ENCODE assay signal across 8 mouse cellular contexts in the genomic region with DNA sequence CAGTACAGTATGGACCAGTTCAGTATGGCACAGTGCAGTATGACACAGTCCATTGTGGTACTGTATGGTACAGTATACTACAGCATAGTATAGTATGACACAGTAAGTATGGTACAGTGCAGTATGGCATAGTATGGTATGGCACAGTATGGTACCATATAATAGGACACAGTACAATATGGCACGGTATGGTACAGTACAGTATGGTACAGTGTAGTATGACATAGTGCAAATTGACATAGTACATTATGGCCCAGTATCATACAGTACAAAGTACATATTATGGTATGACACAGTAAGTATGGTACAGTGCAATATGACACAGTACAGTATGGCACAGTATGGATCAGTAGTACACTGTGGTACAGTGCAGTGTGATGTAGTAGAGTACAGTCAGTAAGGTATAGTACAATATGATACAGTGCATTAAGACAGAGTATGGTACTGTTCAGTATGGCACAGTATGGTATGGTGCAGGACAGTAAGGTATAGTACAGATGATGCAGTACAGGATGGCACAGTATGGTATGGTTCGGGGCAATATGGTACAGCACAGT.
DNase-seq lines count a peak whose midpoint lies in the region; ATAC-seq lines count a peak whose summit lies in the region.
"Not testable (repeated sequence)": the region's sequence is repeated elsewhere in the genome, so short reads cannot be mapped to it uniquely, and the experiment has no call there.

No protein-coding gene starts in this region.

- peak; percentile 81 for ATAC-seq in embryonic facial prominence, embryonic 11.5 days (replicated peaks; ENCODE audit: insufficient number of reproducible peaks, low FRiP score, low TSS enrichment, low read depth)
- ATAC-seq in forebrain, embryonic 13.5 days: peak; percentile 55
- peak; percentile 59 for ATAC-seq in hindbrain, embryonic 11.5 days (ENCODE audit: low FRiP score)
- peak; percentile 43; the same call in 1 of the 2 replicates for ATAC-seq in intestine, embryonic 14.5 days (replicated peaks; ENCODE audit: low FRiP score, low TSS enrichment, low read depth)
- ATAC-seq in liver, embryonic 12.5 days: peak; percentile 42; the same call in 1 of the 2 replicates
- peak; percentile 52 for ATAC-seq in midbrain, embryonic 11.5 days (ENCODE audit: low FRiP score)
- ATAC-seq in monocyte, adult 5-6 weeks (replicated peaks; ENCODE audit: insufficient number of reproducible peaks, low FRiP score, low TSS enrichment, poor library complexity, severe bottlenecking): peak; percentile 31
- ATAC-seq in stomach, embryonic 15.5 days (ENCODE audit: insufficient read depth, low FRiP score, low read depth): 0 out of 2 replicates have a peak, but pooled peaks have one; percentile 27

- not testable (repeated sequence) for H3K4me2 ChIP-seq in embryonic facial prominence, embryonic 11.5 days (ENCODE audit: low read depth, low read length); forebrain, embryonic 13.5 days; hindbrain, embryonic 11.5 days (replicated peaks; ENCODE audit: low read depth, low read length); intestine, embryonic 14.5 days (ENCODE audit: low read length); liver, embryonic 12.5 days; midbrain, embryonic 11.5 days; stomach, embryonic 15.5 days

- not testable (repeated sequence) for H3K36me3 ChIP-seq in embryonic facial prominence, embryonic 11.5 days (replicated peaks; ENCODE audit: control insufficient read depth, insufficient read depth, low read depth, low read length); forebrain, embryonic 13.5 days (ENCODE audit: poor library complexity, severe bottlenecking); hindbrain, embryonic 11.5 days (ENCODE audit: control insufficient read depth, insufficient read depth, low read length); intestine, embryonic 14.5 days (ENCODE audit: control insufficient read depth, insufficient read depth, low read length); liver, embryonic 12.5 days; midbrain, embryonic 11.5 days (ENCODE audit: control insufficient read depth, insufficient read depth, low read length); stomach, embryonic 15.5 days

- not testable (repeated sequence) for DNase-seq in embryonic facial prominence, embryonic 11.5 days (ENCODE audit: low spot score); hindbrain, embryonic 11.5 days (ENCODE audit: low spot score); intestine, embryonic 14.5 days (ENCODE audit: low spot score); midbrain, embryonic 11.5 days (ENCODE audit: low spot score, missing footprints)

- not testable (repeated sequence) for H3K4me1 ChIP-seq in embryonic facial prominence, embryonic 11.5 days (ENCODE audit: control insufficient read depth, insufficient read depth, low read length); forebrain, embryonic 13.5 days; hindbrain, embryonic 11.5 days (replicated peaks; ENCODE audit: control insufficient read depth, insufficient read depth, low read length); intestine, embryonic 14.5 days (replicated peaks; ENCODE audit: control insufficient read depth, insufficient read depth, low read length); liver, embryonic 12.5 days; midbrain, embryonic 11.5 days (ENCODE audit: control insufficient read depth, insufficient read depth, low read length); stomach, embryonic 15.5 days

- 98% methylated on average over 2 of the region's 2 CpGs for WGBS in embryonic facial prominence, embryonic 11.5 days
- 99% methylated on average over 2 of the region's 2 CpGs for whole genome bisulfite sequencing in forebrain, embryonic 13.5 days
- 91% methylated on average over 2 of the region's 2 CpGs for WGBS in hindbrain, embryonic 11.5 days
- WGBS in intestine, embryonic 14.5 days: 97% methylated on average over 2 of the region's 2 CpGs
- WGBS in liver, embryonic 12.5 days (ENCODE audit: insufficient replicate concordance): 72% methylated on average over 2 of the region's 2 CpGs
- WGBS in midbrain, embryonic 11.5 days: 93% methylated on average over 2 of the region's 2 CpGs
- 93% methylated on average over 2 of the region's 2 CpGs for WGBS in stomach, embryonic 15.5 days

- not testable (repeated sequence) for H3K9ac ChIP-seq in embryonic facial prominence, embryonic 11.5 days (replicated peaks; ENCODE audit: low read length); forebrain, embryonic 13.5 days; hindbrain, embryonic 11.5 days (ENCODE audit: low read depth, low read length); intestine, embryonic 14.5 days (ENCODE audit: low read length); liver, embryonic 12.5 days; midbrain, embryonic 11.5 days (ENCODE audit: low read length); stomach, embryonic 15.5 days

- not testable (repeated sequence) for H3K4me3 ChIP-seq in embryonic facial prominence, embryonic 11.5 days (ENCODE audit: low read depth, low read length); forebrain, embryonic 13.5 days; hindbrain, embryonic 11.5 days (ENCODE audit: low read depth, low read length); intestine, embryonic 14.5 days (ENCODE audit: low read depth, low read length); liver, embryonic 12.5 days; midbrain, embryonic 11.5 days (ENCODE audit: low read depth, low read length); stomach, embryonic 15.5 days (replicated peaks)

- H3K27ac ChIP-seq in embryonic facial prominence, embryonic 11.5 days (replicated peaks; ENCODE audit: low read depth, low read length); forebrain, embryonic 13.5 days; hindbrain, embryonic 11.5 days (ENCODE audit: low read depth, low read length); intestine, embryonic 14.5 days (ENCODE audit: low read depth); liver, embryonic 12.5 days; midbrain, embryonic 11.5 days (ENCODE audit: low read depth, low read length); stomach, embryonic 15.5 days: not testable (repeated sequence)

- H3K27me3 ChIP-seq in embryonic facial prominence, embryonic 11.5 days (ENCODE audit: control insufficient read depth, insufficient read depth, low read length); forebrain, embryonic 13.5 days; hindbrain, embryonic 11.5 days (ENCODE audit: control insufficient read depth, insufficient read depth, low read length); intestine, embryonic 14.5 days (replicated peaks; ENCODE audit: control insufficient read depth, insufficient read depth, low read length); liver, embryonic 12.5 days (replicated peaks); midbrain, embryonic 11.5 days (ENCODE audit: control insufficient read depth, insufficient read depth, low read length); stomach, embryonic 15.5 days (replicated peaks): not testable (repeated sequence)

- not testable (repeated sequence) for H3K9me3 ChIP-seq in embryonic facial prominence, embryonic 11.5 days (replicated peaks; ENCODE audit: control insufficient read depth, low read length); forebrain, embryonic 13.5 days (replicated peaks); hindbrain, embryonic 11.5 days (ENCODE audit: control insufficient read depth, low read length); intestine, embryonic 14.5 days (ENCODE audit: control insufficient read depth, low read length); liver, embryonic 12.5 days (replicated peaks); midbrain, embryonic 11.5 days (ENCODE audit: control insufficient read depth, low read length); stomach, embryonic 15.5 days

Comparison
In these comparisons a context has a peak if more than half of its experiments do, and no peak if none do; other contexts are left out.
1. ATAC-seq: peak in every context shown above with its lines; median percentile 81 in embryonic facial prominence, embryonic 11.5 days; 59 in hindbrain, embryonic 11.5 days; 55 in forebrain, embryonic 13.5 days; 52 in midbrain, embryonic 11.5 days; 43 in intestine, embryonic 14.5 days; 42 in liver, embryonic 12.5 days; 31 in monocyte, adult 5-6 weeks; 27 in stomach, embryonic 15.5 days.